ENCODE assay signal across 27 mouse cellular contexts in the genomic region with DNA sequence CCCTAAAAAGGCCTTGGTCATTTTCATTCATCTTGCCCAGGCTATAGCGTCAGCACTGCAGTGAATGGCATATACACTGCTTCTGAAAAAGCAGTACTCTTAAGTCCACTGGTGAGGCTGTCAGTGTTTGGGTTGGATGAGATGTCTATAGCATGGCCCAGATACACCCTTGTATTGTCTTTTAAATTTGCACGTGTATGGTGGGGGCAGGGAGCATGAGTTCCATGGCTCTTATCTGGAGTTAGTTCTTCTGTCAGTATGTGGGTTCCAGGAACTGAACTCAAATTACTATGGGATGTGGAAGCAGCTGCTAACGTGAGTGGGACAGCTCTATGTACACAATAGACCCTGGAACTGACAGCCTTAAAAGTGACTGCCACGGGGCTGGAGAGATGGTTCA. TPM values are rescaled to one million over a fixed set of nuclear protein-coding genes. Genes with fewer than 3 reads are reported as not detected.
DNase-seq lines count a peak whose midpoint lies in the region; ATAC-seq lines count a peak whose summit lies in the region.
"Had no signal": no experiment of that assay in that cellular context is flagged by ENCODE, and none has a peak within 500 bp of the region (broad histone marks: within the 10 kb centered on the region; RNA-seq: fewer than 3 reads in every experiment).

No protein-coding gene starts in this region.

- no peaks in the 10 kb centered on the region for H3K27me3 ChIP-seq in liver, embryonic 12.5 days (replicated peaks)
- H3K27me3 ChIP-seq: embryonic facial prominence, embryonic 12.5 days; forebrain, embryonic 12.5 days; forebrain, embryonic 15.5 days; heart, embryonic 13.5 days had no signal

- no peak overlapping the region for H3K9ac ChIP-seq in liver, embryonic 12.5 days
- H3K9ac ChIP-seq: embryonic facial prominence, embryonic 12.5 days; forebrain, embryonic 12.5 days; forebrain, embryonic 15.5 days; heart, embryonic 13.5 days; hindbrain, embryonic 14.5 days had no signal

- ATAC-seq in liver, embryonic 12.5 days: 0 out of 2 replicates have a peak, but pooled peaks have one; percentile 35
- ATAC-seq: activated CD4-positive, CD25-positive, alpha-beta regulatory T cell, adult 4 months; CD4-positive, CD25-positive, alpha-beta regulatory T cell, adult 4 months; forebrain, embryonic 15.5 days; inflammation-experienced regulatory T-cells, adult 6 months had no signal

- WGBS in liver, embryonic 12.5 days (ENCODE audit: insufficient replicate concordance): 45% methylated on average over 4 of the region's 4 CpGs

- H3K4me1 ChIP-seq in liver, embryonic 12.5 days: peaks cover 8% of the 10 kb centered on the region
- H3K4me1 ChIP-seq: embryonic facial prominence, embryonic 12.5 days; forebrain, embryonic 12.5 days; forebrain, embryonic 15.5 days; heart, embryonic 10.5 days; heart, embryonic 13.5 days had no signal

- peaks cover 50% of the 10 kb centered on the region for H3K36me3 ChIP-seq in liver, embryonic 12.5 days

- no peak overlapping the region for H3K4me2 ChIP-seq in liver, embryonic 12.5 days
- H3K4me2 ChIP-seq: embryonic facial prominence, embryonic 12.5 days; forebrain, embryonic 12.5 days; forebrain, embryonic 15.5 days; heart, embryonic 13.5 days; hindbrain, embryonic 14.5 days had no signal

- no peaks in the 10 kb centered on the region for H3K9me3 ChIP-seq in liver, embryonic 12.5 days (replicated peaks)
- H3K9me3 ChIP-seq: embryonic facial prominence, embryonic 12.5 days; forebrain, embryonic 12.5 days; forebrain, embryonic 15.5 days; heart, embryonic 10.5 days; heart, embryonic 13.5 days had no signal

- H3K27ac ChIP-seq in liver, embryonic 12.5 days: no peak overlapping the region
- H3K27ac ChIP-seq: embryonic facial prominence, embryonic 12.5 days; forebrain, embryonic 12.5 days; forebrain, embryonic 15.5 days; heart, adult 2 months; heart, embryonic 10.5 days; heart, embryonic 13.5 days; hindbrain, embryonic 14.5 days; hindbrain, postnatal 0 days had no signal

- DNase-seq in liver: no peak
- DNase-seq in ES-CJ7 (ENCODE audit: low read depth, low spot score): peak; percentile 55
- DNase-seq in R1 (ENCODE audit: low read depth, low spot score): peak; percentile 63
- no peak for DNase-seq in T-cell, adult 2 months (ENCODE audit: low spot score)
- DNase-seq in embryo, embryonic 10.5 days (ENCODE audit: low spot score): no peak
- DNase-seq: adrenal gland, adult 8-10 months; adrenal gland, postnatal 25 days; cerebellum, adult 11-12 months; cerebellum, adult 8-10 months; cerebellum, postnatal 10 days; cerebellum, postnatal 36 days; gastrocnemius, postnatal 25 days; heart, adult 2 months; heart, postnatal 14 days; heart, postnatal 4 days had no signal

- H3K4me3 ChIP-seq in liver, embryonic 12.5 days: no peak overlapping the region
- H3K4me3 ChIP-seq: embryonic facial prominence, embryonic 12.5 days; erythroblast, embryonic 14.5 days; forebrain, embryonic 12.5 days; forebrain, embryonic 15.5 days; heart, adult 2 months; heart, embryonic 10.5 days; heart, embryonic 13.5 days had no signal

RNA-seq across cellular contexts. Expression of gene Rpl27, which starts 6.3 kb away (rescaled TPM):
- 378 and 390 TPM in 2 replicates for polyA plus RNA-seq in liver, embryonic 12.5 days (2016; fragmentation: Nextera tagmentation; extraction: Ambion mirVana)

RNA-seq across cellular contexts. Expression of gene Ptges3l, which starts 10.7 kb away (rescaled TPM):
- polyA plus RNA-seq in liver, embryonic 12.5 days (2016; fragmentation: Nextera tagmentation; extraction: Ambion mirVana): 1.3 and 2.1 TPM in 2 replicates
- polyA plus RNA-seq: erythroblast, embryonic 14.5 days had no signal

RNA-seq across cellular contexts. Expression of gene Rundc1, which starts 10.9 kb away (rescaled TPM):
- polyA plus RNA-seq in liver, embryonic 12.5 days (2016; fragmentation: Nextera tagmentation; extraction: Ambion mirVana): 9.8 TPM in 2 replicates

RNA-seq across cellular contexts. Expression of gene Gm27029, which starts 11.2 kb away (rescaled TPM):
- polyA plus RNA-seq in liver, embryonic 12.5 days (2016; fragmentation: Nextera tagmentation; extraction: Ambion mirVana): 3.6 and 4.2 TPM in 2 replicates

RNA-seq across cellular contexts. Expression of gene Ifi35, which starts 12.4 kb away (rescaled TPM):
- polyA plus RNA-seq in liver, embryonic 12.5 days (2016; fragmentation: Nextera tagmentation; extraction: Ambion mirVana): 35.8 and 37.1 TPM in 2 replicates

Comparison
In these comparisons a context has a peak if more than half of its experiments do, and no peak if none do; other contexts are left out.
1. DNase-seq: peak in ES-CJ7 (single experiment) and R1 (single experiment); none in liver (single experiment), T-cell, adult 2 months (single experiment) and embryo, embryonic 10.5 days (single experiment).